Mouse (Mus musculus) heart, embryonic 16.5 days (tissue): ENCODE measurements around the gene Pcid2. TPM values are rescaled to one million over a fixed set of nuclear protein-coding genes. Genes with fewer than 3 reads are reported as not detected.
"Not testable (repeated sequence)": the region's sequence is repeated elsewhere in the genome, so short reads cannot be mapped to it uniquely, and the experiment has no call there.

Experiments
- ATAC-seq: fragments of 200-750 bp; cut with Nextera tagmentation; replicated peaks from 2 replicates; pipeline ENCODE4 v1.8.0; 2017; ENCODE audit warnings: moderate number of reproducible peaks; ENCODE audit not compliant: insufficient read depth, low FRiP score; ENCODE audit errors: extremely low read depth
- H3K27ac ChIP-seq: fragments of 300-500 bp; sonication (generic); 2 replicates; pipeline ENCODE4 v1.5.1; 2014; ENCODE audit warnings: mild to moderate bottlenecking, low read length, control low read depth, moderate library complexity
- H3K27me3 ChIP-seq: fragments of 300-500 bp; sonication (generic); 2 replicates; pipeline ENCODE4 v1.6.1; 2014; ENCODE audit warnings: low read length, mixed read lengths; ENCODE audit not compliant: control insufficient read depth, insufficient read depth
- H3K36me3 ChIP-seq: fragments of 300-500 bp; sonication (generic); 2 replicates; pipeline ENCODE4 v1.6.1; 2014; ENCODE audit not compliant: control insufficient read depth, insufficient read depth
- H3K4me1 ChIP-seq: fragments of 300-500 bp; sonication (generic); 2 replicates; pipeline ENCODE4 v1.6.1; 2014; ENCODE audit warnings: low read length, mixed read lengths; ENCODE audit not compliant: control insufficient read depth, insufficient read depth
- H3K4me2 ChIP-seq: fragments of 300-500 bp; sonication (generic); 2 replicates; pipeline ENCODE4 v1.6.1; 2014; ENCODE audit warnings: low read depth, mild to moderate bottlenecking, control low read depth, low read length
- H3K4me3 ChIP-seq: fragments of 300-500 bp; sonication (generic); 2 replicates; pipeline ENCODE4 v1.5.1; 2014; ENCODE audit warnings: mild to moderate bottlenecking, control low read depth, low read length
- H3K9ac ChIP-seq: fragments of 300-500 bp; sonication (generic); 2 replicates; pipeline ENCODE4 v1.6.1; 2014; ENCODE audit warnings: low read length, control low read depth
- H3K9me3 ChIP-seq: fragments of 300-500 bp; sonication (generic); replicated peaks from 2 replicates; pipeline ENCODE4 v1.6.1; 2016; ENCODE audit warnings: low read length; ENCODE audit not compliant: control insufficient read depth
- WGBS: fragments of 180-500 bp; shearing (Covaris S2); extraction: QIAGEN DNeasy Blood & Tissue Kit; methylation state at CpG from one replicate; pipeline ENCODE4 v1.1.7; 2014; 5-methylcytosine and 5-hydroxymethylcytosine counted together
- polyA plus RNA-seq: library from polyadenylated mRNA; unstranded; fragments of >200 nt; fragmentation: Nextera tagmentation; extraction: Ambion mirVana; gene quantifications from 2 replicates; pipeline ENCODE4 v1.2.1, GENCODE M21; 2015

The Pcid2 gene
- 25.7 and 26.1 TPM in 2 replicates for polyA plus RNA-seq

DNA sequence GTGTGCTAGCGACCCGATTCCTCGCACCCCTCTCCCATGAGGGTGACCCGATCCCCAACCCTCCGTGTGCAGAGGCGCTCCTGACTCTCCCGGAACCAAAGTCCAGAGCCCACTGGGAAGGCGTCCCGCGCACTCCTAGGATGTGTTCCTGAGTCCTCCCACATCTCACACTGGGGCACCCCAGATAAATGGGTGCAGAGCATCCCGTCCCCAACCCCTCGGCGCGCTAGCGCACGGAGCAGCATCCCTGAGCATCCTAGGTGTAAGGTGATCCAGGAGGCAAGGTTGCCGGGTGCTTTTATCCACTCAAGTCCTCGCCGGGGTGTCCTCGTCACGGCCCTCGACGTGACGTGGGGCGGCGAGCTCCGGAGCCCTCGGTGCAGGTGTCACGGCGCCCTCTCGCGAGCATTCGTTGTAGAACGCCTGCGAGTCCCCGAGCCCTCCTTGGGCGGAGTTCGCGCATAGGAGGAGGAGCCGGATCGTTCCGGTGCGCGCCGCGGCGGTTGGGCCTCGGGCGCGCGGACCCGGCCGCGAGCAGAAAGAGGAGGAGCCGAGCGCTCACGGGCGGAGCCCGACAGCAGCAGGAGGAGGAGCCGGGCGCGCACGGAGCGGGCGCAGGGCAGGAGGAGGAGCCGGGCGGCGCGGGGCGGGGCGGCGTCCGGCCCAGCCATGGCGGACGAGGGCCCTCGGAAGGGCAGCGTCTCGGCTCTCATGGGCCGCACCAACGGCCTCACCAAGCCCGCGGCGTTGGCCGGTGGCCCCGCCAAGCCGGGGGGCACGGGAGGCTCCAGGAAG, at the start of gene Pcid2, which contains the start of gene Cul4a:
TSS of gene Pcid2 (minus strand) at position 373 of the 795 bp plus-strand sequence.
TSS of gene Cul4a (plus strand) at position 535 of the 795 bp plus-strand sequence.
- H3K9me3 ChIP-seq: no peaks in the 10 kb centered on the region
- peaks cover 40% of the 10 kb centered on the region for H3K4me1 ChIP-seq
- H3K9ac ChIP-seq: peak within 1 kb of the TSS; percentile 95
- peak within 1 kb of the TSS; percentile 98 for H3K4me2 ChIP-seq
- H3K4me3 ChIP-seq: peak within 1 kb of the TSS; percentile 98
- H3K36me3 ChIP-seq: peaks cover 6% of the 10 kb centered on the region; the same call in 1 of the 2 replicates
- peak; percentile 94 for ATAC-seq
- peak within 1 kb of the TSS; percentile 98 for H3K27ac ChIP-seq
- under 1% methylated on average over 86 of the region's 87 CpGs for WGBS
- no peaks in the 10 kb centered on the region for H3K27me3 ChIP-seq

DNA sequence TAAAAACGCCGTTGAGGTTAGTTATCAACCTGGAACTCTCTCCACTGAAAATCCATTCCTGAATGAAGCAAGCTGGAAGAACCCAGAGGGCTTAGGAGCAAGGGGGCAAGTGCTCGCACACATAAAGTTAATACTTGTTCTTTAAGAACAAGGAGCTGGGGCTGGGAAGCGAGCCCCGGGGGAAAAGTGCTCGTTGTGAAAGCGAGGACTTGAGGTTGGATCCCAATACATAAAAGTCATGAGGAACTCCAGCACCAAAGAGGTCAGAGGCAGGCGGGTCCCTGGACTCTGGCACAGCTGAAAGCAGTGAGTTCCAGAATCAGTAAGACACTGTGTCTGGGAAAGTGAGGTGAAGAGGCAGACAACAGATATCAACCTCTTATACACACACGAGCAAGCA, 48.8 kb upstream of the Pcid2 start:
- no peak overlapping the region for H3K27ac ChIP-seq
- peaks cover 4% of the 10 kb centered on the region for H3K4me1 ChIP-seq
- 78% methylated on average over 9 of the region's 9 CpGs for WGBS
- no peak overlapping the region for H3K9ac ChIP-seq
- H3K9me3 ChIP-seq: no peaks in the 10 kb centered on the region
- no peaks in the 10 kb centered on the region for H3K27me3 ChIP-seq
- H3K4me3 ChIP-seq: no peak overlapping the region
- no peak for ATAC-seq
- no peak overlapping the region for H3K4me2 ChIP-seq
- H3K36me3 ChIP-seq: peaks cover 7% of the 10 kb centered on the region

DNA sequence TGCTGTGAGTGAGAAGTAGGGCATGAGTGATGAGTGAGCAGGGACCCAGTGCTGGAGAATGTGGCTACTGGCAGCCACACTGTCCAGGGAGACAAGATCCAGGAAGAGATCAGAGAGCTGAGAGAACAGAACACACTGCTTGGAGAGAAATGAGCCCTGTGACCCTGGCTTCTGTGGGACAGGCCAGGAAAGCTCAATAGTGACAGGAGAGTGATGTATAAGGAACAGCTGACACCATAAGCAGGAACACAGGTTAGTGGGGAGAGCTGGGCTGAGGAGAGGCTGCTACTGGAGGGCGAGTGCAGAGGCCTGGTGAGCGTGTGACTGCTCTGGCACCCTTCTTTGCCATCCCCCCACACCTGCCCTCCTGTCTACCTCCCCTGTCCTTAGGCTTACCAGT, 45.7 kb upstream of the Pcid2 start:
- Histone ChIP-seq H3K27ac (no peak overlapping the region), H3K4me2 (no peak overlapping the region), H3K9ac (no peak overlapping the region), H3K9me3 (no peaks in the 10 kb centered on the region), H3K36me3 (peaks cover 27% of the 10 kb centered on the region), H3K27me3 (no peaks in the 10 kb centered on the region), H3K4me3 (no peak overlapping the region), H3K4me1 (no peaks in the 10 kb centered on the region)
- 100% methylated on average over 2 of the region's 2 CpGs for WGBS
- ATAC-seq: no peak

DNA sequence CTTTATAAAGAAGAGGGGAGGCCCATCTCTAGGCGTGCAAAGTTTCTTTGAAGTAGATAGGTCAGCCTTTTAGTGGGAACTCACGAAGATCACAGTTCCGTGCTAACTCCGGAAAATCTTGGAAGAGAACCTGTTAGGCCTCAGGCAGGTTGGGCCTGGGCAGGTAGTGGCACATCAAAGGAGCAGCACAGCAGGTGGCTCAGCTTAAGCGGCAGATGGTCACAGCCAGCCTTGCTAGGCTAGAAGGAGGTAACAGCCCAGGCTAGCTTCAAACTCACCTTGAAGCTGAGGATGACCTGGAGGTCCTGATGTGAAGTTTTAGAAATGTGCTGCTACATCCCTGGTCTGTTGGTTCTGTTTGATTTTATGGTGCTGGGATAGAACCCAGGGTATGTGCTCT, 44.6 kb upstream of the Pcid2 start:
- H3K4me3 ChIP-seq: no peak overlapping the region
- WGBS: 65% methylated on average over 5 of the region's 5 CpGs
- no peaks in the 10 kb centered on the region for H3K9me3 ChIP-seq
- H3K27ac ChIP-seq: no peak overlapping the region
- no peaks in the 10 kb centered on the region for H3K27me3 ChIP-seq
- no peaks in the 10 kb centered on the region for H3K4me1 ChIP-seq
- H3K4me2 ChIP-seq: no peak overlapping the region
- peaks cover 33% of the 10 kb centered on the region for H3K36me3 ChIP-seq
- no peak overlapping the region for H3K9ac ChIP-seq
- no peak for ATAC-seq

DNA sequence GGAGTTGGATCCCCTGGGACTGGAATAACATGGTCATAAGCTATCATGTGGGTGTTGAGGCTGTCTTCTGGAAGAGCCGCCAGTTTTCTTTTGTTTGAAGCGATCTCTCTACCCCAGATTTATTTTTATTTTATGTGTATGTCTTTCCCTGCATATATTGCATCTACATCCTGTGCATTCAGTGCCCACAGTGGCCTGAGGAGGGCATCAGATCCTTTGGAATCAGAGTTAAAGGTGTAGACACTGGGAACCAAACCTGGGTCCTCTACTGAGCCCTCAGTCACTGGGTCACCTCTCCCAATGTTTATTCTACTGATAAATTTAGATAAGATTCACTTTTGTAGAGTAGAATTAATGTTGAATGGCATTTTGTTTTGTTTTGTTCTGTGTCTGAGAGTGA, 44.0 kb upstream of the Pcid2 start:
- H3K4me3 ChIP-seq: no peak overlapping the region
- WGBS: 96% methylated on average over 2 of the region's 2 CpGs
- no peak overlapping the region for H3K27ac ChIP-seq
- ATAC-seq: no peak
- H3K4me1 ChIP-seq: no peaks in the 10 kb centered on the region
- peaks cover 39% of the 10 kb centered on the region for H3K36me3 ChIP-seq
- no peaks in the 10 kb centered on the region for H3K9me3 ChIP-seq
- no peak overlapping the region for H3K9ac ChIP-seq
- no peaks in the 10 kb centered on the region for H3K27me3 ChIP-seq
- no peak overlapping the region for H3K4me2 ChIP-seq

DNA sequence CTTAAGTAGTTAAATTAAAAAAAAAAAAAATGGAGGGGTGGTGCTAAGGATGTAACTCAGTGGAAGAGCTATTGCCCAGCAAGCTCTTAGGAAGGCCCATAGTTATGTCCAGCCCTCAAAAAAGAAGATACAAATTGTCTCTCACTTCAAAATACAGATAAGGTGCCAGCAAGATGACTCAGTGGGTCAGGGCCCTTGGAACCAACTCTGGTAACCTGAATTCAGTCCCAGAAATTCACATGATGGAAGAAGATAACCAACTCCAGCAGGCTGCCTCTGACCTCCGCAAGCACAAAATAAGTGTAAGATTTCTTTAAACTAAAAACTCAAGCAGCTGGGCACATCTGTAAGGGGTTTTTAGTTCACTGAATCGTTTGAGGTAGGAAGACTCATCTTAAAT, 43.2 kb upstream of the Pcid2 start:
- H3K4me3 ChIP-seq: no peak overlapping the region
- H3K27me3 ChIP-seq: no peaks in the 10 kb centered on the region
- no peak overlapping the region for H3K9ac ChIP-seq
- no peak overlapping the region for H3K27ac ChIP-seq
- ATAC-seq: no peak
- H3K4me2 ChIP-seq: no peak overlapping the region
- H3K9me3 ChIP-seq: no peaks in the 10 kb centered on the region
- H3K36me3 ChIP-seq: peaks cover 43% of the 10 kb centered on the region
- 91% methylated on average over 2 of the region's 2 CpGs for WGBS
- H3K4me1 ChIP-seq: no peaks in the 10 kb centered on the region

DNA sequence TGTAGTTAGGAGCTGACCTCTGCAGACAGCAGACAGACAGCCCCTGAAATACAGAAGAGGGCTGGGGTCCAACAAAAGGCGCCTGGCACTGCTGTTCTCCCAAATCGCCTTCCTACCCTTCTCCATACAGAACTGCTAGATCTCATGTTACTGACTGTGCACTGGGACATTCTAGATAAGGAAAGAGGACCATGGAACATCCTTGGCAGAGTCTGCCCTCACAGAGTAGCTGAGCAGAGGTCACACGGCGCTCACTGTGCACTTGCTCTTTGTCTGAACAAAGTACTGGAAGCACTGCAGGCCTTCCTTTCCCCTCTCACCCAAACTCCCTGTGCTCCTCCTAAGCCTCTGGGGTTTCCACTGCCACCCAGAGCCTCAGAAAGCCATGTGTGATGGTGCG, 36.4 kb upstream of the Pcid2 start:
- Histone ChIP-seq H3K9ac (no peak overlapping the region), H3K9me3 (no peaks in the 10 kb centered on the region), H3K36me3 (peaks cover 84% of the 10 kb centered on the region), H3K4me1 (no peaks in the 10 kb centered on the region), H3K4me2 (no peak overlapping the region), H3K27me3 (no peaks in the 10 kb centered on the region), H3K4me3 (no peak overlapping the region), H3K27ac (no peak overlapping the region)
- whole genome bisulfite sequencing: 86% methylated on average over 5 of the region's 5 CpGs
- no peak for ATAC-seq

DNA sequence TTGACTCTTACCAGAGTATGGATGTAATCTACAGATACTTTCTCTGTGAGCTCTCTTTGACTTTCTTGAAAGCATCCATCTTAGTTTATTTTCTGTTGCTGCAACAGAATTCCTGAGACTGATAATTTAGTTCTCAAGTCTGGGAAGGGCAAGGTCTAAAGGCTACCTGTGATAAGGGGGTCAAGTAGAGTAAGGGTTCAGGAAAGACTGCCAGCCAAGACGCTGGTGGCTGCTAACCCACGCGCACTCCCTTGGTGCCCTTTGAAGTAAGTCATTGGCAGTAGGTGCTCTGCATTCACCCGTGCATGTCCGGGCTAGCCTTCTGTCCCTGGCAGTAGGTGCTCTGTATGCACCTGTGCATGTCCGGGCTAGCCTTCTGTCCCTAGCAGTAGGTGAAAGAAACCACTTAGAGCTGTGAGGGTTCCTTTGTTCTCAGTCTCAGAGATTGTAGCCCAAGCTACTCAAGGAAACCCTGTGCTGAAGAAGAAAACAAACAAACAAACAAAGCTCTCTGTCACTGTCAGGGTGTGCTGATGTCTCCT, 34.5 kb upstream of the Pcid2 start:
- WGBS: 92% methylated on average over 6 of the region's 6 CpGs
- ATAC-seq: no peak
- Histone ChIP-seq H3K36me3 (peaks cover 88% of the 10 kb centered on the region), H3K9me3 (no peaks in the 10 kb centered on the region), H3K27me3 (no peaks in the 10 kb centered on the region), H3K4me2 (no peak overlapping the region), H3K27ac (no peak overlapping the region), H3K9ac (no peak overlapping the region), H3K4me1 (no peaks in the 10 kb centered on the region), H3K4me3 (no peak overlapping the region)

DNA sequence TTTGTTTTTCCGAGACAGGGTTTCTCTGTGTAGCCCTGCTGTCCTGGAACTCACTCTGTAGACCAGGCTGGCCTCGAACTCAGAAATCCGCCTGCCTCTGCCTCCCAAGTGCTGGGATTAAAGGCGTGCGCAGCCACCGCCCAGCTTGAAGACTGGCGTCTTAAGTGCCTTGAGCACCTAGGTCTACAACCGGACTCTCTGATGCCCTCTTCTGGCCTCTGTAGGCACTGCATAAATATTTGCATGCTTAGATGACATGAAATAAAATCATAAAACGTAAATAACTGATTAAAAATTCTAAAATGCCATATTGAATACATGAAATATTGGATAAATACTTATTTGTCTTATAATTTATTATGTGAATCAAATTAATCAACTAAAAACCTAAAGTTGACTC, 27.0 kb upstream of the Pcid2 start:
- not testable (repeated sequence) for H3K9me3 ChIP-seq, H3K9ac ChIP-seq, H3K27ac ChIP-seq, H3K27me3 ChIP-seq, H3K4me2 ChIP-seq, ATAC-seq, H3K4me3 ChIP-seq, H3K4me1 ChIP-seq
- peaks cover 71% of the 10 kb centered on the region for H3K36me3 ChIP-seq
- 67% methylated on average over 9 of the region's 9 CpGs for WGBS
